Mouse (Mus musculus) erythroblast, adult 5-6 weeks (primary cell): ENCODE results near the gene Zcchc24. TPM values are rescaled to one million over a fixed set of nuclear protein-coding genes. Genes with fewer than 3 reads are reported as not detected.

Experiments
- ATAC-seq: replicated peaks from 2 replicates; pipeline ENCODE4 v1.8.0; 2016; ENCODE audit warnings: moderate number of reproducible peaks, mild to moderate bottlenecking, moderate TSS enrichment, inconsistent platforms; ENCODE audit not compliant: poor library complexity, low FRiP score, severe bottlenecking
- total RNA-seq, 2 experiments: library from RNA; stranded (forward) in 1 of 2; stranded (reverse) in 1 of 2; fragments of 150-400 nt in 1 of 2; fragments of 200-764, 138-1000 nt in 1 of 2; gene quantifications; 2 replicates each; pipeline versions ENCODE4 v1.2.3 to v1.2.4; 2015 to 2017; ENCODE audit warnings: low replicate concordance in 2 of 2

Gene Zcchc24
- total RNA-seq, 2 experiments from 2014 or later = 0.94 to 2.7 TPM

- ATAC-seq = no peak
These were observed 43.1 kb downstream of the Zcchc24 start for GRCm38 (mm10) chr14:25725690-25726089.

DNA sequence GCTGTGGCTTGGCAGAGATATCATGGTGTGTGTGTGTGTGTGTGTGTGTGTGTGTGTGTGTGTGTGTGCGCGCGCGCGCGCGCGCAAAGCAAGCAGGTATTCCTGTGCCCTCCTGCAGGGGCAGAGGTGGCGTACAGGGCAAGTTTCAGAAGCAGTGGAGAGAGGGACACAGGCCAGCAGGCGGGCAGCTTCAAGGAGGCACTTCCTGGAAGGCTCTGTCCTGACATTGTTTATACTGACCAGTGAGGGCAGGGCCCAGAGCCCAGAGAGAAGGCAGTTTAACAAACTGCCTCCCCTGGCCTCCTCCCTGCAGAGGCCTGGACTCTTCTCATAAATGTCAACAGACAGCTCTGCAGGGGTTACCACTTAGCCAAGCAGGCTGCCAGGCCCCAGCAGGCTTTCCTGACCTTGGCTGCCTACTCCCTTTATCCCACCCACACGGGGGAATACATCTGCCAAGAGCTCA lies 43.8 kb downstream of the Zcchc24 start:
- ATAC-seq = no peak

GRCm38 (mm10) chr14:25720962-25721707 lies 47.7 kb downstream of the Zcchc24 start:
- no peak for ATAC-seq

GRCm38 (mm10) chr14:25719371-25719770 lies 49.5 kb downstream of the Zcchc24 start:
- no peak for ATAC-seq

DNA sequence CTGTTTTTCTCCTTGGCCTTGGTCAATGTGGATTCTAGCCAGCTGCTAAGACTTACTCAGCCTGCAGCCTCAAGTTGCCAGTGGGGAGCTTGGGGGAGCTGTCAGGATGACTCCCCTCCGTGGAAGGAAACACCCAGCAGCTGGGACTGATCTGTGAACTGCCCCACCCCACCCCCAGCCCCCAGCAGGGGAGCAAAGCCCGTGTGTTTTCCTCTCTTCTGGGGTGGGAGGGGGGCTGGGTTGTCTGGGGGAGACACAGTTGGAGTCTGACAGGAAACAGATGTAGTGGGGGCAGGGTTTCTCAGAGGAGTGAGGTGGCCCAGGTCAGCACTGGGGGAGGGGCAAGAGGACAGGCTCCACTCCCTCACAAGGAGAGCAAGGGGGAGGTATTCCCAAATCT lies 50.4 kb downstream of the Zcchc24 start:
- no peak for ATAC-seq

GRCm38 (mm10) chr14:25717718-25718117 lies 51.1 kb downstream of the Zcchc24 start:
- ATAC-seq = no peak

DNA sequence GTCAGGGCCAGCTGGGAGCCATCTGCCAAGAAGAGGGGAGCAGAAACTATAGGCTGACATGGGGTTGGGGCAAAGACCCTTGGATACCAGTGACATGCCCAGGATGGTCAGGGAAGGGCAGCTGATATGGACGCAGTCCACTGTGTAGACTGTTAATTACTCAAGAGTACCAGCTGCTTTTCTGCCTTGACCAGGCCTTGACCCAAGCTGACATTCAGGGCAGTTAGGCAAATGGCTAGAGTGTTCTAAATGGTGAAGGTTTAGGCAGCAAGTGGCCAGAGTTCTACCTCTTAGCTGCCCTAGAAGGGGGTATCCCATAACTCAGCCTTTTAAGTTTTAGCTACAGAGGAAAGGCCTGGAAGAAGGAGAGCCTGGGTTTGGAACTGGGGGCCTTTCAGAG lies 52.3 kb downstream of the Zcchc24 start:
- no peak for ATAC-seq

GRCm38 (mm10) chr14:25713443-25713842 lies 55.4 kb downstream of the Zcchc24 start:
- no peak for ATAC-seq

- no peak for ATAC-seq
These were observed 57.2 kb downstream of the Zcchc24 start for GRCm38 (mm10) chr14:25711602-25712001.

- ATAC-seq = no peak
These were observed 57.7 kb downstream of the Zcchc24 start for GRCm38 (mm10) chr14:25711177-25711576.

- ATAC-seq = no peak
These were observed 58.2 kb downstream of the Zcchc24 start for GRCm38 (mm10) chr14:25710681-25711080.

DNA sequence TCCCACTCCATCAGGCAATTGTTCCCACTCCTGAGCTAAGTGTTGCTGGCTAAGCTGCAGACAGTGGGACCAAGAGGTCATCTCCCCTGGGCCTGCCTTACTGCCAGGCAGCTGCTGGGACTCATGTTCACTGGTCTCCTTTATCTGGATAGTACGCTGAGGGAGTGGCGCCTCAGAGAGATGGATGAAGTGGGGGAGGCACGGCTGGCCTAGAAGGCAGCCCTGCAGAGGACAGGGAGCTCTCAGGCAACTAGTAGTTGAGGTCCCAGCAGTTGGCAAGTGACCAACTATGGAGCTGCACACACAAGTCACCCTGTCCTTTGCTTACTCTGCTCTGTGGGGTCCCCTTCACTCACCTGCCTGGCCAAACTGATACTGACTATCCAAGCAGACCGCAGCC lies 58.8 kb downstream of the Zcchc24 start:
- no peak for ATAC-seq

DNA sequence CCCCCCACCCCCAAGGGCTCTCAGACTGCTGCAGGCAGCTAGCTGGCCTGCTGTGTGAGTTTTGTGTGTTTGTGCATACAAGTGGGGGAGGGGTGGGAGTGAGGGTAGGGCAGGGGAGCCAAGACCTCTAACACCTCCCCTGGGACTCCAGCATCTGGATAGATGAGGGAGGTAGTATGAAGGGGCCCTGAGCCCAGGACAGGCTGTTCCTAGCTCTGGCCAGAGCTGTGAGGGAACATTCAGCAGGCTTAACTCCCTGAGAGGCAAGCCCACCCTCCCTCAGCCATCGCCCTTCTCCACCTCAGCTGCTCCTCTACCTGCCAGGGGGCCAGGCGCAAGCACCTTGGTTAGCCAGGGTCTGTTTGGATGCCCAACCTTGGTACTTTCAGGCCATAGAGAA lies 59.9 kb downstream of the Zcchc24 start:
- no peak for ATAC-seq

- ATAC-seq = no peak
These were observed 60.4 kb downstream of the Zcchc24 start for GRCm38 (mm10) chr14:25708451-25708850.

- no peak for ATAC-seq
These were observed 61.1 kb downstream of the Zcchc24 start for GRCm38 (mm10) chr14:25707691-25708181.

GRCm38 (mm10) chr14:25701986-25702385 lies 66.9 kb downstream of the Zcchc24 start:
- no peak for ATAC-seq

- ATAC-seq = no peak
These were observed 72.5 kb downstream of the Zcchc24 start for GRCm38 (mm10) chr14:25696356-25696755.

DNA sequence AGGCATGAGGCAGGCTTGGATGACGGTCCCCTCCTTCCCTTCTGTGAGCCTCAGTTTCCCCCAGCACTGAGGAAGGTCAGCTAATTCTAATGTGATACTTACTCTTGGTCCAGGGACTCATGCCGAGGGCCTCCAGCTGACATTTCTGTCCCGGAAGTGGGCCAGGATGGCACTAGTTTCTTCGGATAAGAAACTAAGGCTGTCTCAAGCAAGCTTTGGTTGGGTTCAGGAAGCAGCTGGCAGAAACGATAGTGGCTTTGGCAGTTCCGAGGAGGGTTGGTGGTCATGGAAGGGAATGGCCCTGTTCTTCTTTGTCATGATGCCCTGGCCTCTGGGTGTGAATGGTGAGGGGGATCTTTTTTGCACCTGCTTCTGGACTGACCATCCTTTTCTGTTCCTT lies 73.8 kb downstream of the Zcchc24 start:
- ATAC-seq = no peak

- ATAC-seq = no peak
These were observed 74.3 kb downstream of the Zcchc24 start for GRCm38 (mm10) chr14:25694569-25694897.

DNA sequence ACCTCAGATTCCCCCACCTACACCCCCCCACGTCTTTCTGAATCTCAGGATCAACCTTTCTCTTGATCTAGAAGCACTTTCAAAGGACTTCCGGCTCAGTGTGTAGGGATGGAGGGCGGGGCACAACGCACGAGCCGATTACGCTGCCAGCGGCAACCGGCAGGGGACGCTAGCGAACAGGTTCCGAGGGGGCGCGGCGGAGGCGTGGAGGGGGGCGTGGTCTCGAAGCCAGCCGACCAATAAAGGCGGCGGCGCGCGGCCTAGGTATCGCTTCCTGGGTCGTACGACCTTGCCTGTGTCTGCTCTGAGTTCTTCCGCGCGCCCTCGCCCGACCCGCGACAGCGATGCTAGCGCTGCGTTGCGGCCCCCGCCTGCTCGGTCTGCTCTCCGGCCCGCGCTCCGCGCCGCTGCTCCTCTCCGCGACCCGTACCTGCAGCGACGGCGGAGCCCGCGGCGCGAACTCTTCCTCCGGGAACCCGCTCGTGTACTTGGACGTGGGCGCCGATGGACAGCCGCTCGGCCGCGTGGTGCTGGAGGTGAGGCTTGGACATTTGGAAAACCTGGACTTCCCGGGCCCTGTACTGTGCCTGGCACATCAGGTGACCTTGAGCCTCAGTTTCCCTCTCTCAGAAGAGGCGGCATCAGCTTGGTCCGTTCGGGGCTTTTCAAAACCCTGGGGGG lies 74.8 kb downstream of the Zcchc24 start, which contains the start of gene Ppif:
TSS of gene Ppif (plus strand) at position 267 of the 681 bp plus-strand sequence.
- peak; percentile 93 for ATAC-seq

- 0 out of 2 replicates have a peak, but pooled peaks have one; percentile 2 for ATAC-seq
These were observed 75.5 kb downstream of the Zcchc24 start for GRCm38 (mm10) chr14:25693271-25693887.
